Mouse (Mus musculus): Measurements from ENCODE around the gene Mink1.

The Mink1 gene

DNA sequence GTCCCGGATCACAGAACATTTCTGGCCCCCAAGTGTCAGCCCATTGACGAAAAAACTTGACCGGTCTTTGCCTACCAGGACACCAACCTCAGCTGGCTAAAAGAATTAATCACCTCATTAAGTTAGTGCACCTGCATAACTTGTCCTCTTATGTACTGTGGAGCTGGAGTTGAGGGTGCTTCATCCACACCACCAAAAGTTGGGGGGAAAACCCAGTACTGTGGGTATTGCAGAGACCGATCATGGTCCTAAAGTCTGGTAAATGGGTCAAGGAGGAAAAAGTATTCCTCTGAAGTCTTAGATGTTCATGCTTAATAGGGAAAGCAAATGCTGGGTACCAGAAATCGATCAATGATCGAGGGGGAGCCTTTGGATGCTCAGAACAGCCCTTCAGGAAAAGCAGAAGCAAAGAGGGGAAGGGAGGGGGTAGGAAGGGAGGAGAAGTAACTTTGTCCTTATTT, 90.2 kb downstream of the Mink1 start:
- in situ Hi-C loops (cut with MboI), result loop anchor here (25.0 kb wide), 1 partner anchor 641 kb away; the partner anchor contains the start of genes Acadvl, Dlg4 and Dvl2

DNA sequence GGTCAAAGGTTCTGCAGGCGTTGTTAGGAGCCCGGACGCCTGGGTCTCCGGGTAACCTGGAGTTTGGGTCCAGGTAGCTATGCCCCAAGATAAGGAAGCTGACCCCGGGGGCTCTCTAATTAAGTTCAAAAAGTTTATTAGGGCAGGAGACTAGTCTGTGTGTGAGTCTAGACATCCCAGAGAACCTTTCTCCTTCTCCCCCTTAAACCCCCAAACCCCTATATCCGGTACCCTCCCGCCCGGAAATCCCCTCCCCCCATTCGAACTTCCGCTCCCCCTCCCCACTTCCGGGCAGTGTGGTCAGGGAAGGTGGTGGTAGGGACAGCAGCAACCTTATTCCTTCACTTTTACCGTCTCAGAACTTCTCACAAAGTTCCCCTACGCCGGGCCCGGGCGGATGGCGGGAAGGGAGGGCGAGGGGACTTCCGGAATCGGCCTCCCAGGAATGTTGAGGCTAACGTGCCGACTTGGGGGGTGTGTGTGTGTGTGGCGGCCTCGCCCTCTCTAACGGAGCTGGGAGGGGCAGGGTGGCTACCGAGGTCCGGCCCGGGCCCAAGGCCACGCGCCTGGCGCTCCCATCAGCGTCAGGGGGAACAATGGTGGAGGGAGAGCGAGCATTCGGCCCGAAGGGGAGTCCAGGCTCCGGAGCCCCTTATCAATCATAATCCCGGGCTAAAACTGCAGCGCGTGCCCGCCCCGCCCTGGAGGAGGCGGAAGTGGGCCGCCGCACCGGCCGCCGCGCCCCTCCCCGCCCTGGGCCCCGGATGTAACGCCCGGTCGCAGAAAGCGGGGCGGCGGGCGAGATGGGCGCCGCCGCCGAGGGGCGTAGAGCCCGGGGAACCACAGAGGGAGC, 90.9 kb downstream of the Mink1 start:
- in situ Hi-C loops (cut with MboI), result loop anchor here (25.0 kb wide), 1 partner anchor 641 kb away; the partner anchor contains the start of genes Acadvl, Dlg4 and Dvl2

DNA sequence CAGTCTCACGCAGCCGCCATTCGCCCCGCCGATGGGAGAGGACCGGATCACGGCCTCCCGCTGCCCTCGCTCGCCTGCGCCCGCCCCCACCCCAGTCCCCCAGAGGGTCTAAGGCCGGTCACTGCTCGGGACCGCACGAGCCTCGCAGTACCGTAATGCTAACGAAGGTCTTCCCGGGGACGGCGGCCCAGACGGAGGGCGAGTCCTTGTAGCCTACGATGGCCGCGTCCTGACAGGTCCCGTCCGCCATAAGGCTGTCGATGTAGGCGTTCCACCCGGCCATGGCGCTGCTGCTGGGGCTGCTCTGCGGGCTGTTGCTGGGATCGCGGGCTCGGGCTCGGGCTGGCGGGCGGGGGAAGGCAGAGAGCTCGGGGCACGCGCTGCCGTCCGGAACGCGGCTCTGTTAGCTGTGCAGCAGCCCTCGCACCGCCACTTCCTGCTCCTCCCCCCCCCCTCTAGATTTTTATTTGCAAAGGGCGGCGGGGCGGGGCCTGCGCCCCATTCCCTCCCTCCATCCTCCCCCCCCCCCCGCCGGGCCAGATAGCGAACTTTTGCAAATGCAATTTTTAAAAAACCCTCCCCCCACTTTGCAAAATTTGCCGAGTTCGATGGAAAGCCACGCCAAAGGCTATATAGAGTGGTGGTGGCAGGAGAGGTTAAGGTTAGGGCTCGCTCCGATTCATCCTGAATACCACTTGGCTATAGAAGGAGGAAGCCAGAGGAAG, 91.7 kb downstream of the Mink1 start, which contains the start of gene Pfn1:
Gene Pfn1 (minus strand): TSS at position 447 of the 725 bp plus-strand sequence.
- in situ Hi-C loops (cut with MboI), result loop anchor here (25.0 kb wide), 1 partner anchor 642 kb away; the partner anchor contains the start of genes Acadvl, Dlg4 and Dvl2

DNA sequence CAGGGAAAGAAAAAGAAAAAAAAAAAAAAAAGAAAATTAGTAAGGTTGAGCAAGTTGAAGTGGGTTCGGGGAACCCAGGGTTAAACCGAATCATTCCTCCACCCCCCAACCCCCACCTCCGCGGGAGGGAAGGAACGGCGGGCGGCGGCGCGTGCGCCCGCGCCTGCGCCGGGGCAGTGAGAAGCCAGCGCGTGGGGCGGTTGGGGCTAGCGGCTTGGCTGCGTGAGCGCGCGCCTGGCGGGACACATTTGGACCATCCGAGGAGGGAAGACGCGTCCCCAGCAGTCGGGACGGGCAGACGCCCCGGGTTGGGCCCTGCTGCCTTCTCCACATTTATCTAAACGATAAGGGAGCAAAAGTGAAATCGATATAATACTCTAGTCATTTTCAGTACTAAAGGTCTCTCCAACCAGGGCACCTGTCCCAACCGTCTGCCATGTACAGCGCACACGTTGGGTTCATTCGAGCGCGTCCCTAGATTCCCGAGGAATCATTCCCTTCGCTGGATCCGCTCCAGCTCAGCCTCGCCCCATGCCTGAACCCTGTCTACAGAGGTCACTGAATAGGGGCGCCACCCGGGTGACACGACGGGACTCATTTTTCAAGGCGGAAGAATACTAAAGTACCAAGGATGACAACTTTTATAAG, 92.4 kb downstream of the Mink1 start:
- in situ Hi-C loops (cut with MboI), result loop anchor here (25.0 kb wide), 1 partner anchor 643 kb away; the partner anchor contains the start of genes Acadvl, Dlg4 and Dvl2

DNA sequence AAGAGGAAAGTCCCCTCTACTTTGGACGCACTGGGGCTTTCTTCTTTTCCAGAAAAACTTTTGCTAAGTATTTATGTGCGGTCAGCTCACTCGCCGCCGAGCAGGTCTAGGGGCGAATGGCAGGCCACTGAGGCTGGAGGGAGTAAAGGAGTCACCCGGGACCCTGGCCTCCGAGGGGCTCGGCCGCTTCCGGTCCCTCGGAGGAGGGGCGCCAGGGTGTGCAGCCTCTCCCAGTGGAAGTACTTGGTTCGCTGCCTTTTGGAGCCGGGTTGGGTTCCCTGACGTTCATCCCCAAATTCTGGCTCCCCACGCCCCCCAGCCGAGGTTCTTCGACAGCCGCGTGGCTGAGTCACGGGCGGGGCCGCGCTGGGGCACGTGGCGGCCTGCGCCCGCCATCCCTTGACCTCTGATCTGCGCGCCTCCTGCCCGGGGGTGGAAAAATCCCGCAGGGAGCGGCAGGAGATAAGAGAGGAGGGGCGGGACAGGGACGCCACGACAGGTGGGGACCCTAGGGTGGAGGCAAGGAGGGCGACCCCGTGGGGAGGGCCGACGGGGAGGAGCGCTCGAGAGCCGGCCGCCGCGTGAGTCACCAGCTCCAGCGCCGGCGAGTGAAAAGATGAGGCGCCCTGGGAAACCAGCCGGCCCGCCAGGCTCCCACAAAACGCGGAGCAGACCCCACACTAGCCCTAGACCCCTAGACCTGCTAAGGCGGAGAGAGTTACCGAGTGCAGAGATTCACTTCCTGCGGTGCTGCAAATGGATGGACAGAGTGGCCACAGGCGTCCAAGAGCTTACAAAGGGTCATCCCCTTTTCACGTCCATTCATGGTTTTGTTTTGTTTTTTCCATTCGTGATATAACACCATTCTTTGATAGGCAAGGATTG, 93.1 kb downstream of the Mink1 start:
- in situ Hi-C loops (cut with MboI), result loop anchor here (25.0 kb wide), 1 partner anchor 644 kb away; the partner anchor contains the start of genes Acadvl, Dlg4 and Dvl2

GRCm38 (mm10) chr11:70656456-70656927, 93.8 kb downstream of the Mink1 start:
- in situ Hi-C loops (cut with MboI), result loop anchor here (25.0 kb wide), 1 partner anchor 644 kb away; the partner anchor contains the start of genes Acadvl, Dlg4 and Dvl2

DNA sequence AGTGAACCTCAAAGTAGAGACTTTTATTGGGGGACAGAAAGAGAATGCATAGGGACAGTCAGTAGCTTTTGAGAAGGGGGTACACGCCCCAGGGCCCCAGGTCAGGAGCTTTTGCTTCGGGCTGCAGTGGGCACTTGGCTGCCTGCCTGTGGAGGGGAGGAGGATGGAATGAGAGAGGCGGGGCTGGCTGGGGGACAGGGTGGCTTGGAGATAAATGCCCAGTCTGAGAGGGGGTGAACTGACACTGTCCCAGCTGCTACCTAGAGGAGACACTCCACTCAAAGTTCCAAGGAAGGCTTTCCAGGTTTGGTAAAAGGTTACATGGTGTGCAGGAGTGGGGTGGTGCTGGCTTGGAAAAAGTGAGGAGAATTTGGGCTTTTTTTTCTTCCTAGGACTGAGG, 94.3 kb downstream of the Mink1 start, which contains the start of gene Eno3:
Gene Eno3 (plus strand): TSS at position 239 of the 400 bp plus-strand sequence.
- in situ Hi-C loops (cut with MboI), result loop anchor here (25.0 kb wide), 1 partner anchor 645 kb away; the partner anchor contains the start of genes Acadvl, Dlg4 and Dvl2

GRCm38 (mm10) chr11:70657573-70657972, 94.9 kb downstream of the Mink1 start:
- in situ Hi-C loops (cut with MboI), result loop anchor here (25.0 kb wide), 1 partner anchor 645 kb away; the partner anchor contains the start of genes Acadvl, Dlg4 and Dvl2

GRCm38 (mm10) chr11:70657991-70658390, 95.3 kb downstream of the Mink1 start:
- in situ Hi-C loops (cut with MboI), result loop anchor here (25.0 kb wide), 1 partner anchor 646 kb away; the partner anchor contains the start of genes Acadvl, Dlg4 and Dvl2

DNA sequence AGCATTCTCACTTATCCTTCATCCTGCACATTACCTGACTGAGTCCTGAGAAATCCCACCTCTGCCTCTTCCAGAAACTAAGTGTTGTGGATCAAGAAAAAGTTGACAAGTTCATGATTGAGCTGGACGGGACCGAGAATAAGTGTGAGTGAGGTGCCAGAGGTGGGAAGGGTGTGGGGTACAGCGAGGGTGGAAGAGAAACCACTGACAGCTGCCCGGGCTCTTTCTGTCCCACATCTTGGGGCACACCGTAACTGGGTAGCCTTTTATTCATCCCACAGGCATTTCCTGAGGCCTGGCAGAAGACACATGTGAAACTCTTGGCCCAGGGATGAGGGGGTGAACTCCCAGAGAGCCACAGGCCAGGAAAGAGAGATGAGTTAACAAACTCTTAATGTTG, 95.8 kb downstream of the Mink1 start:
- in situ Hi-C loops (cut with MboI), result loop anchor here (25.0 kb wide), 1 partner anchor 646 kb away; the partner anchor contains the start of genes Acadvl, Dlg4 and Dvl2

DNA sequence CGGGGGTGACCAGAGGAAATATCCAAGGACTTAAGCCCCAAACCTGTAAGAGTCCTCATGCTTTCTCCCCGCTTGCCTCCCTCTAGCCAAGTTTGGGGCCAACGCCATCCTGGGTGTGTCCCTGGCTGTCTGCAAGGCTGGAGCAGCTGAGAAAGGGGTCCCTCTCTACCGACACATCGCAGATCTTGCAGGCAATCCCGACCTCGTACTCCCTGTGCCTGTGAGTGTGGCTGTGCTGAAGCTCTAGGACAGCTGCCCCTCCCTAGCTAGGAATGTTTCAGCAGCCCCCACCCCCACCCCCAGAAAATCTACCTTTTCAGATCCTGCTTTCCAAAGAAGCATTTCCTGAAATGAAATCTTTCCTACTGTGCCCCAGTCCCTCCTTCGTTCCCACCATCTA, 96.3 kb downstream of the Mink1 start:
- in situ Hi-C loops (cut with MboI), result loop anchor here (25.0 kb wide), 1 partner anchor 647 kb away; the partner anchor contains the start of genes Acadvl, Dlg4 and Dvl2

- in situ Hi-C loops (cut with MboI), result loop anchor here (25.0 kb wide), 1 partner anchor 648 kb away; the partner anchor contains the start of genes Acadvl, Dlg4 and Dvl2
Observed at GRCm38 (mm10) chr11:70660571-70660970, 97.9 kb downstream of the Mink1 start.

GRCm38 (mm10) chr11:70663101-70663500, 100.4 kb downstream of the Mink1 start:
- in situ Hi-C loops (cut with MboI), result loop anchor here (25.0 kb wide), 1 partner anchor 651 kb away; the partner anchor contains the start of genes Acadvl, Dlg4 and Dvl2

DNA sequence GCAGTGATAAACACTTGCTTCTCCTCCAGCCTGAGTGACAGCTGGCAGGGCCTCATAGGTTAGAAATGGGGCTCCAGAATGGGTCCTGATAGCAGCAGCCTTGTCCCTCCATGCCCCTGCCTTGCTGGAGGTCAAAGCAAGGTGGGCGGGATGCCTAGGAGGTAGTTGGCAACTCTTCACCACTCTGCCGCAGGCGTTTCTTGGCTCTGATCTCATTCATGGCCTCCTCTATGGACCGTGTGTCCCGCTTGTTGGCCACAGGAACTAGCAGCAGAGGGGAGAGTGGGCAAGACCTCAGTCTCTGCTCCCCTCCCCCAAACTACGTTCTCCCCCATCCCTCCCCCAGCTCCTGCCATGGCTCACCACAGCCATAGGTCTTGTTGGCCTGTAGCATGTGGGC, 101.3 kb downstream of the Mink1 start:
- in situ Hi-C loops (cut with MboI), result loop anchor here (25.0 kb wide), 1 partner anchor 652 kb away; the partner anchor contains the start of genes Acadvl, Dlg4 and Dvl2

Measured in mature B cell (primary cell).